Mouse (Mus musculus) kidney, adult 2 months (tissue): Measurements from ENCODE around the gene Sebox. TPM values are rescaled to one million over a fixed set of nuclear protein-coding genes. Genes with fewer than 3 reads are reported as not detected.

ENCODE experiments used
- DNase-seq: peaks from one replicate; pipeline ENCODE4 v3.0.0; 2021
- H3K27ac ChIP-seq: fragments of 200-500 bp; 2 replicates; pipeline ENCODE4 v1.5.1; 2012; ENCODE audit warnings: low read depth, low read length, control low read depth, inconsistent platforms; ENCODE audit not compliant: insufficient read depth
- H3K27me3 ChIP-seq: fragments of 200-500 bp; replicated peaks from 2 replicates; pipeline ENCODE4 v1.6.1; 2012; ENCODE audit warnings: mild to moderate bottlenecking, moderate library complexity, low read length, inconsistent platforms; ENCODE audit not compliant: control insufficient read depth, insufficient read depth
- H3K36me3 ChIP-seq: fragments of 200-500 bp; 2 replicates; pipeline ENCODE4 v1.6.1; 2012; ENCODE audit warnings: mild to moderate bottlenecking, moderate library complexity, low read length, inconsistent platforms; ENCODE audit not compliant: control insufficient read depth, insufficient read depth
- H3K4me1 ChIP-seq: fragments of 200-500 bp; 2 replicates; pipeline ENCODE4 v1.6.1; 2011; ENCODE audit warnings: low read length; ENCODE audit not compliant: control insufficient read depth, insufficient read depth
- H3K4me3 ChIP-seq: fragments of 200-500 bp; 2 replicates; pipeline ENCODE4 v1.5.1; 2011; ENCODE audit warnings: mild to moderate bottlenecking, low read depth, low read length, control low read depth; ENCODE audit not compliant: insufficient read depth
- CTCF ChIP-seq: fragments of 200-500 bp; conservative IDR thresholded peaks from 2 replicates; pipeline ENCODE4 v1.5.1; 2011; ENCODE audit warnings: low read depth, mild to moderate bottlenecking, control low read depth, low read length, moderate library complexity, mixed read lengths; ENCODE audit not compliant: insufficient read depth, insufficient read length
- POLR2A ChIP-seq: fragments of 200-500 bp; IDR thresholded peaks from one replicate; pipeline ENCODE4 v1.6.1; 2011; ENCODE audit warnings: low read depth, low read length, control low read depth
- WGBS: fragments of 180-500 bp; shearing (Covaris S2); methylation state at CpG from one replicate; pipeline ENCODE4 v1.1.7; 2018; 5-methylcytosine and 5-hydroxymethylcytosine counted together
- polyA plus RNA-seq: library from polyadenylated mRNA; depleted of rRNA; stranded (reverse); fragments of >200 nt; gene quantifications from 2 replicates; pipeline ENCODE4 v1.2.3, GENCODE M21; 2012

Gene Sebox
- polyA plus RNA-seq, 1 experiment: not detected

GRCm38 (mm10) chr11:78497544-78498522 is 5.4 kb upstream of the Sebox start, which contains the start of gene Sarm1:
Sarm1 (minus strand) TSS chr11:78497754.
- TF ChIP-seq POLR2A (no peak), CTCF (no peak)
- no peaks in the 10 kb centered on the region for H3K36me3 ChIP-seq
- no peaks in the 10 kb centered on the region; the same call in 1 of the 2 replicates for H3K27me3 ChIP-seq
- peak within 1 kb of the TSS; percentile 48 for H3K4me3 ChIP-seq
- H3K4me1 ChIP-seq: no peaks in the 10 kb centered on the region
- no peak within 1 kb of the TSS for H3K27ac ChIP-seq
- WGBS: 4% methylated on average over 36 of the region's 36 CpGs
- peak; percentile 94 for DNase-seq

- no peak within 1 kb of the TSS for H3K27ac ChIP-seq
- no peak for DNase-seq
Observed at GRCm38 (mm10) chr11:78499004-78499403, 4.2 kb upstream of the Sebox start, which contains the start of gene Vtn. Vtn (plus strand) TSS chr11:78499091.

GRCm38 (mm10) chr11:78499543-78499942 is 3.7 kb upstream of the Sebox start:
- no peak overlapping the region for H3K4me3 ChIP-seq
- no peak overlapping the region for H3K27ac ChIP-seq
- WGBS: 39% methylated on average over 16 of the region's 16 CpGs

More at GRCm38 (mm10) chr11:78499004-78499403, 4.2 kb upstream of the Sebox start, which contains the start of gene Vtn:
- 58% methylated on average over 7 of the region's 7 CpGs for WGBS
- Histone ChIP-seq H3K4me1 (no peaks in the 10 kb centered on the region), H3K27me3 (no peaks in the 10 kb centered on the region; the same call in 1 of the 2 replicates), H3K36me3 (no peaks in the 10 kb centered on the region), H3K4me3 (peak within 1 kb of the TSS; percentile 24; the same call in 1 of the 2 replicates)
- TF ChIP-seq CTCF (no peak), POLR2A (no peak)

GRCm38 (mm10) chr11:78500623-78501202 is 2.5 kb upstream of the Sebox start:
- no peaks in the 10 kb centered on the region for H3K4me1 ChIP-seq
- no peak for TF ChIP-seq CTCF
- no peak for TF ChIP-seq POLR2A
- H3K36me3 ChIP-seq: no peaks in the 10 kb centered on the region
- no peak overlapping the region for H3K4me3 ChIP-seq
- WGBS: 81% methylated on average over 9 of the region's 9 CpGs
- H3K27me3 ChIP-seq: no peaks in the 10 kb centered on the region
- DNase-seq: no peak
- no peak overlapping the region for H3K27ac ChIP-seq

More at GRCm38 (mm10) chr11:78499543-78499942, 3.7 kb upstream of the Sebox start:
- TF ChIP-seq CTCF (no peak), POLR2A (no peak)
- no peaks in the 10 kb centered on the region; the same call in 1 of the 2 replicates for H3K27me3 ChIP-seq
- DNase-seq: no peak
- no peaks in the 10 kb centered on the region for H3K4me1 ChIP-seq
- no peaks in the 10 kb centered on the region for H3K36me3 ChIP-seq

- WGBS: 72% methylated on average over 20 of the region's 20 CpGs
- H3K27me3 ChIP-seq: no peaks in the 10 kb centered on the region
- no peaks in the 10 kb centered on the region for H3K36me3 ChIP-seq
- no peak for TF ChIP-seq POLR2A
- no peak for TF ChIP-seq CTCF
- no peaks in the 10 kb centered on the region for H3K4me1 ChIP-seq
- no peak overlapping the region for H3K4me3 ChIP-seq
- H3K27ac ChIP-seq: no peak overlapping the region
- no peak for DNase-seq
Observed at GRCm38 (mm10) chr11:78501529-78501928, 1.7 kb upstream of the Sebox start.

GRCm38 (mm10) chr11:78505430-78505829 is 2.2 kb downstream of the Sebox start:
- no peak overlapping the region for H3K4me3 ChIP-seq
- no peak for DNase-seq
- TF ChIP-seq POLR2A: no peak
- no peak for TF ChIP-seq CTCF
- 85% methylated on average over 3 of the region's 3 CpGs for WGBS
- no peaks in the 10 kb centered on the region for H3K4me1 ChIP-seq
- H3K27ac ChIP-seq: no peak overlapping the region
- H3K36me3 ChIP-seq: peaks cover 2% of the 10 kb centered on the region
- no peaks in the 10 kb centered on the region for H3K27me3 ChIP-seq

- H3K27me3 ChIP-seq: no peaks in the 10 kb centered on the region
- peaks cover 5% of the 10 kb centered on the region; the same call in 1 of the 2 replicates for H3K4me1 ChIP-seq
- no peak overlapping the region for H3K4me3 ChIP-seq
- whole genome bisulfite sequencing: 82% methylated on average over 5 of the region's 5 CpGs
- H3K27ac ChIP-seq: no peak overlapping the region
- TF ChIP-seq POLR2A (no peak), CTCF (peak; percentile 51)
- no peak for DNase-seq
- H3K36me3 ChIP-seq: peaks cover 2% of the 10 kb centered on the region
Observed at GRCm38 (mm10) chr11:78509148-78509547, 5.9 kb downstream of the Sebox start.
